Mouse (Mus musculus): Measurements from ENCODE around the gene S1pr4. TPM values are rescaled to one million over a fixed set of nuclear protein-coding genes. Genes with fewer than 3 reads are reported as not detected.
A peak's percentile ranks its signal among the peaks of the same experiment; 100 is the strongest.

S1pr4 gene
- polyA plus RNA-seq, 1 experiment from 2014 or later: 1.1 TPM

- WGBS: 67% methylated on average over 7 of the region's 7 CpGs
- Histone ChIP-seq H3K27ac (no peak overlapping the region), H3K27me3 (replicated peaks) (peaks cover 19% of the 10 kb centered on the region), H3K4me3 (replicated peaks) (no peak overlapping the region), H3K36me3 (peaks cover 36% of the 10 kb centered on the region), H3K9ac (no peak overlapping the region), H3K4me2 (replicated peaks) (no peak overlapping the region), H3K9me3 (no peaks in the 10 kb centered on the region), H3K4me1 (replicated peaks) (0 out of 2 replicates have a peak, but pooled peaks cover 8% of the 10 kb centered on the region)
- no peak for ATAC-seq
Measured at GRCm38 (mm10) chr10:81485479-81486018, 14.4 kb downstream of the S1pr4 start.

GRCm38 (mm10) chr10:81485060-81485449 is 14.9 kb downstream of the S1pr4 start:
- no peak overlapping the region for H3K4me2 ChIP-seq (replicated peaks)
- H3K4me3 ChIP-seq (replicated peaks): no peak overlapping the region
- H3K36me3 ChIP-seq: peaks cover 31% of the 10 kb centered on the region
- ATAC-seq: no peak
- H3K9me3 ChIP-seq: no peaks in the 10 kb centered on the region
- H3K9ac ChIP-seq: no peak overlapping the region
- no peak overlapping the region for H3K27ac ChIP-seq
- 9% methylated on average over 2 of the region's 2 CpGs for WGBS
- H3K27me3 ChIP-seq (replicated peaks): peaks cover 22% of the 10 kb centered on the region
- 0 out of 2 replicates have a peak, but pooled peaks cover 8% of the 10 kb centered on the region for H3K4me1 ChIP-seq (replicated peaks)

GRCm38 (mm10) chr10:81484441-81485059 is 15.4 kb downstream of the S1pr4 start:
- Histone ChIP-seq H3K36me3 (peaks cover 26% of the 10 kb centered on the region), H3K4me1 (replicated peaks) (0 out of 2 replicates have a peak, but pooled peaks cover 8% of the 10 kb centered on the region)
- WGBS: 61% methylated on average over 6 of the region's 6 CpGs

GRCm38 (mm10) chr10:81483983-81484382 is 15.9 kb downstream of the S1pr4 start:
- no peak overlapping the region for H3K9ac ChIP-seq
- H3K36me3 ChIP-seq: peaks cover 23% of the 10 kb centered on the region; the same call in 1 of the 2 replicates
- ATAC-seq: no peak
- no peak overlapping the region for H3K4me3 ChIP-seq (replicated peaks)
- 24% methylated on average over 9 of the region's 9 CpGs for WGBS
- 0 out of 2 replicates have a peak, but pooled peaks cover 8% of the 10 kb centered on the region for H3K4me1 ChIP-seq (replicated peaks)
- H3K4me2 ChIP-seq (replicated peaks): no peak overlapping the region
- peaks cover 22% of the 10 kb centered on the region for H3K27me3 ChIP-seq (replicated peaks)
- no peaks in the 10 kb centered on the region for H3K9me3 ChIP-seq
- H3K27ac ChIP-seq: no peak overlapping the region

More at GRCm38 (mm10) chr10:81484441-81485059, 15.4 kb downstream of the S1pr4 start:
- no peak for ATAC-seq
- H3K4me3 ChIP-seq (replicated peaks): no peak overlapping the region
- peaks cover 22% of the 10 kb centered on the region for H3K27me3 ChIP-seq (replicated peaks)
- no peaks in the 10 kb centered on the region for H3K9me3 ChIP-seq
- H3K4me2 ChIP-seq (replicated peaks): no peak overlapping the region
- H3K27ac ChIP-seq: no peak overlapping the region
- H3K9ac ChIP-seq: no peak overlapping the region

- Histone ChIP-seq H3K27ac (no peak within 1 kb of the TSS), H3K4me3 (replicated peaks) (peak within 1 kb of the TSS; percentile 46), H3K9ac (peak within 1 kb of the TSS; percentile 55), H3K27me3 (replicated peaks) (peaks cover 23% of the 10 kb centered on the region), H3K4me2 (replicated peaks) (peak within 1 kb of the TSS; percentile 85), H3K9me3 (no peaks in the 10 kb centered on the region), H3K36me3 (peaks cover 10% of the 10 kb centered on the region; the same call in 1 of the 2 replicates), H3K4me1 (replicated peaks) (0 out of 2 replicates have a peak, but pooled peaks cover 8% of the 10 kb centered on the region)
- peak; percentile 82 for ATAC-seq
- WGBS: under 1% methylated on average over 36 of the region's 36 CpGs
Measured at GRCm38 (mm10) chr10:81482533-81482889, 17.4 kb downstream of the S1pr4 start, which contains the start of gene Celf5. Gene Celf5, minus strand, starts transcription at chr10:81482709.

- H3K4me1 ChIP-seq (replicated peaks): 0 out of 2 replicates have a peak, but pooled peaks cover 8% of the 10 kb centered on the region
- H3K36me3 ChIP-seq: peaks cover 4% of the 10 kb centered on the region; the same call in 1 of the 2 replicates
- peak overlapping the region; percentile 55 for H3K9ac ChIP-seq
- H3K27ac ChIP-seq: no peak overlapping the region
- ATAC-seq: peak; percentile 24
- no peaks in the 10 kb centered on the region for H3K9me3 ChIP-seq
- 3% methylated on average over 35 of the region's 35 CpGs for WGBS
- H3K4me3 ChIP-seq (replicated peaks): peak overlapping the region; percentile 46
- H3K27me3 ChIP-seq (replicated peaks): peaks cover 28% of the 10 kb centered on the region
- H3K4me2 ChIP-seq (replicated peaks): peak overlapping the region; percentile 85
Measured at GRCm38 (mm10) chr10:81481605-81482532, 18.1 kb downstream of the S1pr4 start.

GRCm38 (mm10) chr10:81474461-81474860 is 25.5 kb downstream of the S1pr4 start:
- H3K4me1 ChIP-seq (replicated peaks): no peaks in the 10 kb centered on the region; the same call in 1 of the 2 replicates
- no peak overlapping the region for H3K4me2 ChIP-seq (replicated peaks)
- no peak for ATAC-seq
- H3K9me3 ChIP-seq: no peaks in the 10 kb centered on the region
- no peak overlapping the region for H3K27ac ChIP-seq
- 78% methylated on average over 10 of the region's 10 CpGs for WGBS
- H3K36me3 ChIP-seq: no peaks in the 10 kb centered on the region
- H3K27me3 ChIP-seq (replicated peaks): peaks cover 59% of the 10 kb centered on the region
- H3K4me3 ChIP-seq (replicated peaks): no peak overlapping the region
- no peak overlapping the region for H3K9ac ChIP-seq

- Histone ChIP-seq H3K36me3 (no peaks in the 10 kb centered on the region), H3K4me1 (replicated peaks) (no peaks in the 10 kb centered on the region; the same call in 1 of the 2 replicates), H3K9ac (no peak overlapping the region), H3K9me3 (no peaks in the 10 kb centered on the region), H3K4me3 (replicated peaks) (no peak overlapping the region), H3K4me2 (replicated peaks) (no peak overlapping the region), H3K27me3 (replicated peaks) (peaks cover 59% of the 10 kb centered on the region), H3K27ac (no peak overlapping the region)
- no peak for ATAC-seq
- WGBS: 4% methylated on average over 22 of the region's 22 CpGs
Measured at GRCm38 (mm10) chr10:81473003-81473451, 26.9 kb downstream of the S1pr4 start.

- Histone ChIP-seq H3K9me3 (no peaks in the 10 kb centered on the region), H3K27me3 (replicated peaks) (peaks cover 63% of the 10 kb centered on the region)
Measured at GRCm38 (mm10) chr10:81472403-81473002, 27.4 kb downstream of the S1pr4 start.

GRCm38 (mm10) chr10:81470454-81470853 is 29.5 kb downstream of the S1pr4 start:
- peaks cover 70% of the 10 kb centered on the region for H3K27me3 ChIP-seq (replicated peaks)
- ATAC-seq: no peak
- H3K27ac ChIP-seq: no peak overlapping the region
- no peaks in the 10 kb centered on the region for H3K36me3 ChIP-seq
- H3K4me3 ChIP-seq (replicated peaks): no peak overlapping the region
- no peaks in the 10 kb centered on the region for H3K9me3 ChIP-seq
- WGBS: 46% methylated on average over 18 of the region's 18 CpGs
- H3K4me1 ChIP-seq (replicated peaks): peaks cover 2% of the 10 kb centered on the region; the same call in 1 of the 2 replicates
- no peak overlapping the region for H3K4me2 ChIP-seq (replicated peaks)
- H3K9ac ChIP-seq: no peak overlapping the region

More at GRCm38 (mm10) chr10:81472403-81473002, 27.4 kb downstream of the S1pr4 start:
- WGBS: 7% methylated on average over 18 of the region's 18 CpGs
- H3K4me3 ChIP-seq (replicated peaks): no peak overlapping the region
- H3K9ac ChIP-seq: no peak overlapping the region
- no peaks in the 10 kb centered on the region for H3K36me3 ChIP-seq
- ATAC-seq: no peak
- no peaks in the 10 kb centered on the region; the same call in 1 of the 2 replicates for H3K4me1 ChIP-seq (replicated peaks)
- H3K4me2 ChIP-seq (replicated peaks): no peak overlapping the region
- no peak overlapping the region for H3K27ac ChIP-seq

- H3K4me2 ChIP-seq (replicated peaks): no peak overlapping the region
- no peaks in the 10 kb centered on the region for H3K36me3 ChIP-seq
- no peak overlapping the region for H3K27ac ChIP-seq
- WGBS: 83% methylated on average over 5 of the region's 5 CpGs
- H3K4me1 ChIP-seq (replicated peaks): peaks cover 5% of the 10 kb centered on the region; the same call in 1 of the 2 replicates
- H3K9ac ChIP-seq: no peak overlapping the region
- H3K27me3 ChIP-seq (replicated peaks): peaks cover 70% of the 10 kb centered on the region
- no peak for ATAC-seq
- no peak overlapping the region for H3K4me3 ChIP-seq (replicated peaks)
- no peaks in the 10 kb centered on the region for H3K9me3 ChIP-seq
Measured at GRCm38 (mm10) chr10:81469253-81469652, 30.7 kb downstream of the S1pr4 start.
